Mouse (Mus musculus): ENCODE measurements around the gene Agfg1. TPM values are rescaled to one million over a fixed set of nuclear protein-coding genes. Genes with fewer than 3 reads are reported as not detected.

Gene Agfg1
- polyA plus RNA-seq, 1 experiment from 2014 or later, result 18.8 TPM

- Histone ChIP-seq H3K27ac (replicated peaks) (no peak overlapping the region), H3K36me3 (ENCODE audit: control insufficient read depth, insufficient read depth, low read length) (no peaks in the 10 kb centered on the region), H3K4me2 (replicated peaks; ENCODE audit: low read depth) (no peak overlapping the region; the same call in 1 of the 2 replicates), H3K9me3 (ENCODE audit: control insufficient read depth, low read length) (no peaks in the 10 kb centered on the region), H3K27me3 (ENCODE audit: control insufficient read depth, insufficient read depth, low read length) (no peaks in the 10 kb centered on the region), H3K4me3 (ENCODE audit: low read depth, low read length) (no peak overlapping the region), H3K4me1 (replicated peaks; ENCODE audit: control insufficient read depth, insufficient read depth) (0 out of 2 replicates have a peak, but pooled peaks cover 3% of the 10 kb centered on the region), H3K9ac (ENCODE audit: low read length) (no peak overlapping the region)
- DNase-seq (ENCODE audit: low spot score) (peak; percentile 63), ATAC-seq (ENCODE audit: low FRiP score, low TSS enrichment) (peak; percentile 72)
- 48% methylated on average over 8 of the region's 8 CpGs for WGBS
- TF ChIP-seq CTCF (IDR thresholded peaks at IDR 0.05; ENCODE audit: low read depth) (no peak), EP300 (optimal IDR thresholded peaks at IDR 0.05) (no peak)
Measured at GRCm38 (mm10) chr1:82834572-82834971, 4.7 kb upstream of the Agfg1 start.

- H3K27me3 ChIP-seq (ENCODE audit: control insufficient read depth, insufficient read depth, low read length), result no peaks in the 10 kb centered on the region
- H3K4me1 ChIP-seq (replicated peaks; ENCODE audit: control insufficient read depth, insufficient read depth), result 0 out of 2 replicates have a peak, but pooled peaks cover 3% of the 10 kb centered on the region
- ATAC-seq (ENCODE audit: low FRiP score, low TSS enrichment) (no peak), DNase-seq (ENCODE audit: low spot score) (no peak)
- no peak overlapping the region for H3K4me2 ChIP-seq (replicated peaks; ENCODE audit: low read depth)
- no peaks in the 10 kb centered on the region for H3K36me3 ChIP-seq (ENCODE audit: control insufficient read depth, insufficient read depth, low read length)
- no peaks in the 10 kb centered on the region for H3K9me3 ChIP-seq (ENCODE audit: control insufficient read depth, low read length)
- no peak overlapping the region for H3K27ac ChIP-seq (replicated peaks)
- H3K9ac ChIP-seq (ENCODE audit: low read length), result no peak overlapping the region
- TF ChIP-seq EP300 (optimal IDR thresholded peaks at IDR 0.05) (no peak), CTCF (IDR thresholded peaks at IDR 0.05; ENCODE audit: low read depth) (no peak)
- WGBS, result 77% methylated on average over 13 of the region's 13 CpGs
- H3K4me3 ChIP-seq (ENCODE audit: low read depth, low read length), result no peak overlapping the region
Measured at GRCm38 (mm10) chr1:82836342-82837217, 2.7 kb upstream of the Agfg1 start.

- Histone ChIP-seq H3K36me3 (ENCODE audit: control insufficient read depth, insufficient read depth, low read length) (no peaks in the 10 kb centered on the region), H3K4me3 (ENCODE audit: low read depth, low read length) (no peak overlapping the region), H3K27me3 (ENCODE audit: control insufficient read depth, insufficient read depth, low read length) (no peaks in the 10 kb centered on the region), H3K4me1 (replicated peaks; ENCODE audit: control insufficient read depth, insufficient read depth) (0 out of 2 replicates have a peak, but pooled peaks cover 3% of the 10 kb centered on the region), H3K9me3 (ENCODE audit: control insufficient read depth, low read length) (no peaks in the 10 kb centered on the region), H3K4me2 (replicated peaks; ENCODE audit: low read depth) (no peak overlapping the region), H3K9ac (ENCODE audit: low read length) (no peak overlapping the region), H3K27ac (replicated peaks) (no peak overlapping the region)
- DNase-seq (ENCODE audit: low spot score), result no peak
- no peak for ATAC-seq (ENCODE audit: low FRiP score, low TSS enrichment)
- TF ChIP-seq EP300 (optimal IDR thresholded peaks at IDR 0.05) (no peak), CTCF (IDR thresholded peaks at IDR 0.05; ENCODE audit: low read depth) (no peak)
- 62% methylated on average over 6 of the region's 6 CpGs for WGBS
Measured at GRCm38 (mm10) chr1:82837579-82837978, 1.7 kb upstream of the Agfg1 start.

GRCm38 (mm10) chr1:82838469-82839295 lies 601 bp upstream of the Agfg1 start:
- no peak for ATAC-seq (ENCODE audit: low FRiP score, low TSS enrichment)
- WGBS, result 31% methylated on average over 18 of the region's 18 CpGs
- H3K27me3 ChIP-seq (ENCODE audit: control insufficient read depth, insufficient read depth, low read length), result no peaks in the 10 kb centered on the region

GRCm38 (mm10) chr1:82839614-82840421 lies 535 bp downstream of the Agfg1 start:
- Histone ChIP-seq H3K4me2 (replicated peaks; ENCODE audit: low read depth) (peak overlapping the region; percentile 85), H3K4me1 (replicated peaks; ENCODE audit: control insufficient read depth, insufficient read depth) (0 out of 2 replicates have a peak, but pooled peaks cover 3% of the 10 kb centered on the region), H3K27me3 (ENCODE audit: control insufficient read depth, insufficient read depth, low read length) (no peaks in the 10 kb centered on the region), H3K27ac (replicated peaks) (peak overlapping the region; percentile 87), H3K9ac (ENCODE audit: low read length) (peak overlapping the region; percentile 95), H3K9me3 (ENCODE audit: control insufficient read depth, low read length) (no peaks in the 10 kb centered on the region), H3K36me3 (ENCODE audit: control insufficient read depth, insufficient read depth, low read length) (no peaks in the 10 kb centered on the region), H3K4me3 (ENCODE audit: low read depth, low read length) (peak overlapping the region; percentile 97)
- WGBS, result 1% methylated on average over 69 of the region's 86 CpGs
- ATAC-seq (ENCODE audit: low FRiP score, low TSS enrichment) (peak; percentile 74), DNase-seq (ENCODE audit: low spot score) (no peak)
- TF ChIP-seq CTCF (IDR thresholded peaks at IDR 0.05; ENCODE audit: low read depth), result no peak
- TF ChIP-seq EP300 (optimal IDR thresholded peaks at IDR 0.05), result no peak

More at GRCm38 (mm10) chr1:82838469-82839295, 601 bp upstream of the Agfg1 start:
- H3K9me3 ChIP-seq (ENCODE audit: control insufficient read depth, low read length), result no peaks in the 10 kb centered on the region
- H3K4me1 ChIP-seq (replicated peaks; ENCODE audit: control insufficient read depth, insufficient read depth), result 0 out of 2 replicates have a peak, but pooled peaks cover 3% of the 10 kb centered on the region
- no peak for TF ChIP-seq CTCF (IDR thresholded peaks at IDR 0.05; ENCODE audit: low read depth)
- TF ChIP-seq EP300 (optimal IDR thresholded peaks at IDR 0.05), result no peak
- H3K36me3 ChIP-seq (ENCODE audit: control insufficient read depth, insufficient read depth, low read length), result no peaks in the 10 kb centered on the region
- peak overlapping the region; percentile 97 for H3K4me3 ChIP-seq (ENCODE audit: low read depth, low read length)
- DNase-seq (ENCODE audit: low spot score), result no peak
- peak overlapping the region; percentile 50 for H3K4me2 ChIP-seq (replicated peaks; ENCODE audit: low read depth)
- H3K9ac ChIP-seq (ENCODE audit: low read length), result no peak overlapping the region
- peak overlapping the region; percentile 87; the same call in 1 of the 2 replicates for H3K27ac ChIP-seq (replicated peaks)
